Mouse (Mus musculus): Measurements from ENCODE around the gene Baz2b. TPM values are rescaled to one million over a fixed set of nuclear protein-coding genes. Genes with fewer than 3 reads are reported as not detected.

Gene Baz2b
- polyA plus RNA-seq, 1 experiment from 2014 or later, result 54.8 TPM

DNA sequence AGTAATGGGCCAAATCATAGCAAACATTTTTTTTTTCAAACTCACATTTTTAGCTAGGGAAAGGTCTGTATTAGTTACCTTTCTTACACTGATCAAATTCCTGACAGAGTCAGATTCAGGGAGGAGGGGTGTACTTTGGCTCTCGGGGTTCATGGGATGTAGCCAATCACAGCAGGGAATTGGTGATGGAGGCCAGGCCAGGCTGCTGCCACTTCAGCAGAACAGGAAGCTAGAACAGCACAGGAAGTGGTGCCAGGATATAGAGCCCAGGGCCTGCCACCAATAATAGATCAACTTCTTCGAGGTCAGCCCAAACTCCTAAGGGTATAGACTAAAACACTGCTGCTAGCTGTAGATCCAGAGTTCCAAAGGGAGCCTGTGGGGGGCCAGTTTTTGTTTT lies 76.6 kb downstream of the Baz2b start:
- Histone ChIP-seq H3K4me2 (no peak overlapping the region), H3K4me3 (no peak overlapping the region), H3K9ac (no peak overlapping the region), H3K9me3 (replicated peaks) (no peaks in the 10 kb centered on the region; the same call in 1 of the 2 replicates), H3K36me3 (no peaks in the 10 kb centered on the region), H3K27me3 (replicated peaks) (no peaks in the 10 kb centered on the region), H3K27ac (ENCODE audit: poor library complexity, severe bottlenecking) (no peak overlapping the region), H3K4me1 (replicated peaks) (peaks cover 8% of the 10 kb centered on the region)
- WGBS, result 59% methylated on average over 2 of the region's 2 CpGs
- ATAC-seq (ENCODE audit: insufficient number of reproducible peaks, low FRiP score), result no peak

GRCm38 (mm10) chr2:60132269-60133042 lies 77.2 kb downstream of the Baz2b start:
- no peaks in the 10 kb centered on the region; the same call in 1 of the 2 replicates for H3K9me3 ChIP-seq (replicated peaks)
- H3K4me3 ChIP-seq, result no peak overlapping the region
- no peak for ATAC-seq (ENCODE audit: insufficient number of reproducible peaks, low FRiP score)
- no peak overlapping the region for H3K27ac ChIP-seq (ENCODE audit: poor library complexity, severe bottlenecking)
- no peaks in the 10 kb centered on the region for H3K36me3 ChIP-seq
- peaks cover 8% of the 10 kb centered on the region for H3K4me1 ChIP-seq (replicated peaks)
- H3K9ac ChIP-seq, result no peak overlapping the region
- no peaks in the 10 kb centered on the region for H3K27me3 ChIP-seq (replicated peaks)
- no peak overlapping the region for H3K4me2 ChIP-seq
- 65% methylated on average over 10 of the region's 10 CpGs for WGBS

- no peak overlapping the region for H3K4me2 ChIP-seq
- no peak overlapping the region for H3K27ac ChIP-seq (ENCODE audit: poor library complexity, severe bottlenecking)
- 86% methylated on average over 7 of the region's 7 CpGs for WGBS
- H3K4me3 ChIP-seq, result no peak overlapping the region
- H3K9me3 ChIP-seq (replicated peaks), result no peaks in the 10 kb centered on the region; the same call in 1 of the 2 replicates
- H3K27me3 ChIP-seq (replicated peaks), result no peaks in the 10 kb centered on the region
- no peaks in the 10 kb centered on the region for H3K36me3 ChIP-seq
- no peak overlapping the region for H3K9ac ChIP-seq
- no peak for ATAC-seq (ENCODE audit: insufficient number of reproducible peaks, low FRiP score)
- H3K4me1 ChIP-seq (replicated peaks), result peaks cover 10% of the 10 kb centered on the region
These were observed 81.0 kb downstream of the Baz2b start for GRCm38 (mm10) chr2:60128631-60129030.

- 16% methylated on average over 7 of the region's 7 CpGs for WGBS
- Histone ChIP-seq H3K27ac (ENCODE audit: poor library complexity, severe bottlenecking) (no peak overlapping the region), H3K4me3 (peak overlapping the region; percentile 23; the same call in 1 of the 2 replicates)
These were observed 82.8 kb downstream of the Baz2b start for GRCm38 (mm10) chr2:60126831-60127230.

GRCm38 (mm10) chr2:60126292-60126691 lies 83.3 kb downstream of the Baz2b start:
- peak overlapping the region; percentile 67 for H3K4me2 ChIP-seq
- 9% methylated on average over 8 of the region's 8 CpGs for WGBS
- no peak for ATAC-seq (ENCODE audit: insufficient number of reproducible peaks, low FRiP score)
- H3K4me1 ChIP-seq (replicated peaks), result peaks cover 10% of the 10 kb centered on the region
- no peaks in the 10 kb centered on the region for H3K27me3 ChIP-seq (replicated peaks)
- no peak overlapping the region for H3K27ac ChIP-seq (ENCODE audit: poor library complexity, severe bottlenecking)
- H3K9me3 ChIP-seq (replicated peaks), result no peaks in the 10 kb centered on the region
- no peaks in the 10 kb centered on the region for H3K36me3 ChIP-seq
- H3K9ac ChIP-seq, result no peak overlapping the region; the same call in 1 of the 2 replicates
- peak overlapping the region; percentile 93 for H3K4me3 ChIP-seq

More at GRCm38 (mm10) chr2:60126831-60127230, 82.8 kb downstream of the Baz2b start:
- peak overlapping the region; percentile 59 for H3K4me2 ChIP-seq
- no peaks in the 10 kb centered on the region for H3K9me3 ChIP-seq (replicated peaks)
- no peak for ATAC-seq (ENCODE audit: insufficient number of reproducible peaks, low FRiP score)
- no peak overlapping the region for H3K9ac ChIP-seq
- no peaks in the 10 kb centered on the region for H3K27me3 ChIP-seq (replicated peaks)
- H3K36me3 ChIP-seq, result no peaks in the 10 kb centered on the region
- peaks cover 7% of the 10 kb centered on the region for H3K4me1 ChIP-seq (replicated peaks)

DNA sequence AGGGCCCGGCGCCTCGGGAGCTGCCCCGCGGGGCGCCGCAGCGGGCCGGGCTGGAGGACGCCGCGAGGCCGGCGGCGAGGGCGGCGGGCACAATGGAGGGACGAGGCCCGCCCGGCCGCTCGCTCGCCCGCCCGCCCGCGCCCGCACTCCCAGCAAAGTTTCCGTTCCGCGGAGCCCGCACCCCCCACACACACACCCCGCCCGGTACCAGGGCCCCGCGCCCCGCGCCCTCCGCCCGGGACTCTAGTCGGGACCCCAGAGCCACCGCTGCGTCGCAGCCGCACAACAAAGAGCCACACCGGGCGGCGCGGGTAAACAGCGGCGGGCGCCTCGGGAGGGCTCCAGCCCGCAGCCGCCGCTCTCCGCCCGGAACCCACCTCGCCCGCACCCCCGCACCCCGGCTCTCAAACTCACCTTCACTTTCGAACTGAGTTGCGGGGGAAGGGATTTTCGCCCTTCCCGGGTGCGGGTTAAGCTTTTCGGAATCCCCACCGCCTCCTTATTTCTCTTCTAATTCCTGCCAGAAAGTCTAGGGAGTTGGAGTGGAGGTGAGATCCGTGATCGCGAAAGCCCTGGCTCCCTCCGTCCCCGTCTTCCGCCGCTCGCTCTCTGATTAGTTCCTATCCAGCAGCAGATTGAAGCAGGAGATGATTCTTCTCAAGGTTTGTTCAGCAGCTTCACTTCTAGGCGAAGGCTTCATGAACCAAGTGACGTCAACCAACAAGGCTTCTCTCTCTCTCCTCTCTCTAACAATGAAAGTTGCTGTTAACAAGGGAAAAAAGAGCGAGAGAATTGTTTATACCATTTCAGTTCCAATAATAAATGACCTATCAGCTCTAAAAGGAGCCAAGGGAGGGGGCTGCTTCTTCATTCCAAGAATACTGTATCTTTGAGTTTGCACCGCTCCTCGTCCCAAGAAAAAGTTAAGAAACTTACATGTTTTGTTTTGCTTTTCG lies 84.3 kb downstream of the Baz2b start:
- Histone ChIP-seq H3K4me2 (peak overlapping the region; percentile 67), H3K4me3 (peak overlapping the region; percentile 93), H3K9ac (peak overlapping the region; percentile 99), H3K4me1 (replicated peaks) (peaks cover 14% of the 10 kb centered on the region), H3K27me3 (replicated peaks) (no peaks in the 10 kb centered on the region), H3K9me3 (replicated peaks) (no peaks in the 10 kb centered on the region), H3K27ac (ENCODE audit: poor library complexity, severe bottlenecking) (peak overlapping the region; percentile 99), H3K36me3 (no peaks in the 10 kb centered on the region)
- peak; percentile 74 for ATAC-seq (ENCODE audit: insufficient number of reproducible peaks, low FRiP score)
- WGBS, result 4% methylated on average over 71 of the region's 83 CpGs

DNA sequence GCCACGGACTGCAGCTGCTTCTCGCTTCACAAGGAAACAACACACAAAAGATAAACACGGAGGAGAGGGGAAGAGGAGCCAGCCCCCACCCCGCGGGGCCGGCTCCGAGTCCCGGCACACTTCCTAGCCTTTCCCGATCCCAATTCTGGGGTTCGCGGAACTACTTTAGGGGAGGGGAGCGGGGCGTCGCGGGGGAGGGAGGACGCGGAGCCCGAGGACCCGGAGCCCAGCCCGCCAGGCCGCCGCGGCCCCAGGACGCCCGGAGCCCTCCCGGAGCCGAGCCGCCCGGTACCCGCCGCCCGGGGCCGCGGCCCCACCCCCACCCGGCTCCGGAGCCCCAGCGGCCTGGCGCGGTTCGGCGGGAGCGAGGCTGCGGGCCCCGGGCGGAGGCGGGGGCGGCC lies 85.0 kb downstream of the Baz2b start:
- peak overlapping the region; percentile 99 for H3K9ac ChIP-seq
- ATAC-seq (ENCODE audit: insufficient number of reproducible peaks, low FRiP score), result peak; percentile 87
- H3K36me3 ChIP-seq, result no peaks in the 10 kb centered on the region
- H3K4me1 ChIP-seq (replicated peaks), result peaks cover 19% of the 10 kb centered on the region
- no peaks in the 10 kb centered on the region for H3K9me3 ChIP-seq (replicated peaks)
- peak overlapping the region; percentile 67 for H3K4me2 ChIP-seq
- WGBS, result 1% methylated on average over 38 of the region's 47 CpGs
- peak overlapping the region; percentile 99 for H3K27ac ChIP-seq (ENCODE audit: poor library complexity, severe bottlenecking)
- no peaks in the 10 kb centered on the region for H3K27me3 ChIP-seq (replicated peaks)
- peak overlapping the region; percentile 93 for H3K4me3 ChIP-seq

- Histone ChIP-seq H3K4me3 (peak overlapping the region; percentile 93), H3K9ac (peak overlapping the region; percentile 99), H3K4me1 (replicated peaks) (peaks cover 20% of the 10 kb centered on the region), H3K27ac (ENCODE audit: poor library complexity, severe bottlenecking) (peak overlapping the region; percentile 99), H3K27me3 (replicated peaks) (no peaks in the 10 kb centered on the region), H3K9me3 (replicated peaks) (no peaks in the 10 kb centered on the region), H3K36me3 (no peaks in the 10 kb centered on the region), H3K4me2 (peak overlapping the region; percentile 67)
- 3% methylated on average over 13 of the region's 13 CpGs for WGBS
- no peak; the same call in 1 of the 2 replicates for ATAC-seq (ENCODE audit: insufficient number of reproducible peaks, low FRiP score)
These were observed 85.6 kb downstream of the Baz2b start for GRCm38 (mm10) chr2:60123911-60124647.

- Histone ChIP-seq H3K36me3 (no peaks in the 10 kb centered on the region), H3K4me3 (no peak overlapping the region), H3K27me3 (replicated peaks) (no peaks in the 10 kb centered on the region), H3K4me1 (replicated peaks) (peaks cover 26% of the 10 kb centered on the region), H3K27ac (ENCODE audit: poor library complexity, severe bottlenecking) (no peak overlapping the region), H3K9ac (no peak overlapping the region), H3K9me3 (replicated peaks) (no peaks in the 10 kb centered on the region), H3K4me2 (no peak overlapping the region)
- ATAC-seq (ENCODE audit: insufficient number of reproducible peaks, low FRiP score), result no peak
- 36% methylated on average over 6 of the region's 6 CpGs for WGBS
These were observed 86.4 kb downstream of the Baz2b start for GRCm38 (mm10) chr2:60123061-60123874.

- H3K27ac ChIP-seq (ENCODE audit: poor library complexity, severe bottlenecking), result peak overlapping the region; percentile 47; the same call in 1 of the 2 replicates
- H3K4me1 ChIP-seq (replicated peaks), result peaks cover 31% of the 10 kb centered on the region
- WGBS, result 40% methylated on average over 2 of the region's 2 CpGs
- no peak for ATAC-seq (ENCODE audit: insufficient number of reproducible peaks, low FRiP score)
- H3K4me2 ChIP-seq, result peak overlapping the region; percentile 18; the same call in 1 of the 2 replicates
- H3K27me3 ChIP-seq (replicated peaks), result no peaks in the 10 kb centered on the region
- no peak overlapping the region for H3K9ac ChIP-seq
- H3K36me3 ChIP-seq, result no peaks in the 10 kb centered on the region
- H3K9me3 ChIP-seq (replicated peaks), result no peaks in the 10 kb centered on the region
- no peak overlapping the region for H3K4me3 ChIP-seq
These were observed 87.5 kb downstream of the Baz2b start for GRCm38 (mm10) chr2:60122188-60122587.
